Comparison of ENCODE assay signal across 19 mouse cellular contexts in genomic region chr6:117250051-117250450, GRCm38 (mm10).
DNase-seq lines count a peak whose midpoint lies in the region; ATAC-seq lines count a peak whose summit lies in the region.
"Had no signal": no experiment of that assay in that cellular context is flagged by ENCODE, and none has a peak within 500 bp of the region (broad histone marks: within the 10 kb centered on the region; RNA-seq: fewer than 3 reads in every experiment).

No protein-coding gene starts in this region.

- peak; percentile 95 for ATAC-seq in kidney, embryonic 16.5 days (ENCODE audit: low FRiP score, low TSS enrichment)
- ATAC-seq in granulocyte monocyte progenitor cell, adult 5-6 weeks (replicated peaks; ENCODE audit: poor library complexity, severe bottlenecking), result peak; percentile 57; the same call in 1 of the 2 replicates
- ATAC-seq: forebrain, embryonic 14.5 days had no signal

- H3K4me3 ChIP-seq in kidney, embryonic 16.5 days (ENCODE audit: low read length), result no peak overlapping the region
- H3K4me3 ChIP-seq: heart, adult 2 months; hindbrain, embryonic 15.5 days; limb, embryonic 13.5 days; liver, embryonic 15.5 days had no signal

- H3K36me3 ChIP-seq in kidney, embryonic 16.5 days (ENCODE audit: insufficient read depth, low read length), result no peaks in the 10 kb centered on the region
- H3K36me3 ChIP-seq: hindbrain, embryonic 15.5 days; limb, embryonic 13.5 days; liver, embryonic 15.5 days had no signal

- H3K27me3 ChIP-seq in kidney, embryonic 16.5 days (ENCODE audit: insufficient read depth, low read length), result no peaks in the 10 kb centered on the region
- H3K27me3 ChIP-seq: hindbrain, embryonic 15.5 days; liver, embryonic 15.5 days had no signal

- H3K27ac ChIP-seq in kidney, embryonic 16.5 days (ENCODE audit: low read length), result peak overlapping the region; percentile 54
- H3K27ac ChIP-seq: heart, adult 2 months; hindbrain, embryonic 15.5 days; limb, embryonic 13.5 days; liver, embryonic 15.5 days had no signal

- H3K4me2 ChIP-seq in kidney, embryonic 16.5 days (replicated peaks; ENCODE audit: low read depth, low read length), result peak overlapping the region; percentile 38
- H3K4me2 ChIP-seq: hindbrain, embryonic 15.5 days; limb, embryonic 13.5 days; liver, embryonic 15.5 days had no signal

- no peak overlapping the region for H3K9ac ChIP-seq in kidney, embryonic 16.5 days (replicated peaks; ENCODE audit: low read length)
- H3K9ac ChIP-seq: hindbrain, embryonic 15.5 days; limb, embryonic 13.5 days; liver, embryonic 15.5 days had no signal

- peaks cover 28% of the 10 kb centered on the region for H3K4me1 ChIP-seq in kidney, embryonic 16.5 days (ENCODE audit: insufficient read depth, low read length)
- H3K4me1 ChIP-seq: liver, embryonic 15.5 days had no signal

- peak; percentile 44 to 46 for DNase-seq in cerebellum, postnatal 14 days
- no peak for DNase-seq in cerebellum, postnatal 36 days
- no peak for DNase-seq in kidney, adult 9 months
- DNase-seq in ES-CJ7 (ENCODE audit: low read depth, low spot score), result peak; percentile 12
- no peak for DNase-seq in layer of hippocampus, postnatal 14 days (ENCODE audit: low spot score in 2 of 2)
- DNase-seq in B cell, adult 2 months, result no peak
- DNase-seq: adrenal gland, postnatal 14 days; cerebellum, adult 9-10 months; heart, adult 2 months; heart, postnatal 14 days; kidney, adult 18-20 months; lung, postnatal 14 days; thymus, postnatal 25 days had no signal

- no peaks in the 10 kb centered on the region for H3K9me3 ChIP-seq in kidney, embryonic 16.5 days (ENCODE audit: low read length)
- H3K9me3 ChIP-seq: hindbrain, embryonic 15.5 days; limb, embryonic 13.5 days; liver, embryonic 15.5 days had no signal

- 13% methylated on average over 2 of the region's 2 CpGs for WGBS in kidney, embryonic 16.5 days

Comparison
In these comparisons a context has a peak if more than half of its experiments do, and no peak if none do; other contexts are left out.
1. DNase-seq: peak in cerebellum, postnatal 14 days (2 of 2) and ES-CJ7 (single experiment); none in cerebellum, postnatal 36 days (0 of 2), kidney, adult 9 months (single experiment), layer of hippocampus, postnatal 14 days (0 of 2) and B cell, adult 2 months (0 of 2).